Mouse (Mus musculus) E14TG2a.4 (cell line): Measurements from ENCODE around the gene Col6a2.

Experiments
- H3K27me3 ChIP-seq: 2 replicates; pipeline ENCODE4 v1.6.1; 2014; ENCODE audit warnings: low read length, control low read depth; ENCODE audit not compliant: insufficient read depth
- H3K36me3 ChIP-seq: 2 replicates; pipeline ENCODE4 v1.6.1; 2014; ENCODE audit warnings: low read length, control low read depth; ENCODE audit not compliant: insufficient read depth
- H3K4me1 ChIP-seq: replicated peaks from 2 replicates; pipeline ENCODE4 v1.6.1; 2014; ENCODE audit warnings: low read depth, low read length, control low read depth
- H3K4me3 ChIP-seq: replicated peaks from 2 replicates; pipeline ENCODE4 v1.5.1; 2014; ENCODE audit warnings: mild to moderate bottlenecking, low read length
- H3K9me3 ChIP-seq: 2 replicates; pipeline ENCODE4 v1.6.1; 2014; ENCODE audit warnings: low read length, control low read depth
- CTCF ChIP-seq: conservative IDR thresholded peaks from 2 replicates; pipeline ENCODE4 v1.5.1; 2014; ENCODE audit warnings: low read length
- NANOG ChIP-seq: IDR thresholded peaks from 2 replicates; pipeline ENCODE4 v1.6.1; 2014; ENCODE audit warnings: borderline replicate concordance, low read length, mixed read lengths
- POU5F1 ChIP-seq: IDR thresholded peaks from 2 replicates; pipeline ENCODE4 v1.6.1; 2014; ENCODE audit warnings: low read length, borderline replicate concordance

Col6a2 gene

DNA sequence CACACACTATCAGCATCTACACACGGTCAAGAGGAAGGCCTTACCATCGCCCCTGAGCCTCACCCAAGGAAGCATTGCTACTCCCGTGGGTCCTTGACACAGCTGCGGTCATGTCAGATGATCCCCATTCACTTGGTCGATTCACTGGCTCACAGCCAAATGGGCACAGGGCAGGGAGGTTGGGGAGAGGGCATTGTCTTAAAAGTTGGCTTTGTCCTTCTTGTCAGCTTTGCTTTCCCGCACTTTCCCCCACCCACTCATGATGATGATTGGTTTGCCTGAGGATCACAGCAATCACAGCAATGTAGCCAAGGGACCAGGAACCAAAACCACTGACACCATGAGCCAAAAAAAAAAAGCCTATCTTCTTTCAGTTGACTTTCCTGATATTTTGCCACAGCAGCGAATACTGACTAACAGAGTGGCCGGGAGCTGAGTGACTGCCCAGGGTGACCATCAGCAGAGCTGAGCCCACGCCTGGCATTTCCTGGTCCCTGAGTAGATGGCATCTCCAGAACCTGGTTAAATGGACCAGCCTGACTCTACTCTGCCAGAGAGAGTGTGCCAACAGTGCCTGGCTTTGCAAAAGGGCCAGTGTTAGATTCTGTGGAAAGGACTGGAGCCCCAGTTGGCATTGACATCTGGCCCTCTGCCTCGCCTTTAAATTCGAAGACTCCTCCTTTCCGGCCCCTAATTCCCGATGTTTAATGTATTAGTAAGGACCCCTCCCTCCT is 18.6 kb upstream of the Col6a2 start:
- Histone ChIP-seq H3K4me3 (no peak overlapping the region), H3K27me3 (no peaks in the 10 kb centered on the region), H3K36me3 (no peaks in the 10 kb centered on the region), H3K4me1 (no peaks in the 10 kb centered on the region), H3K9me3 (no peaks in the 10 kb centered on the region)
- TF ChIP-seq NANOG (no peak), CTCF (no peak), POU5F1 (no peak)

DNA sequence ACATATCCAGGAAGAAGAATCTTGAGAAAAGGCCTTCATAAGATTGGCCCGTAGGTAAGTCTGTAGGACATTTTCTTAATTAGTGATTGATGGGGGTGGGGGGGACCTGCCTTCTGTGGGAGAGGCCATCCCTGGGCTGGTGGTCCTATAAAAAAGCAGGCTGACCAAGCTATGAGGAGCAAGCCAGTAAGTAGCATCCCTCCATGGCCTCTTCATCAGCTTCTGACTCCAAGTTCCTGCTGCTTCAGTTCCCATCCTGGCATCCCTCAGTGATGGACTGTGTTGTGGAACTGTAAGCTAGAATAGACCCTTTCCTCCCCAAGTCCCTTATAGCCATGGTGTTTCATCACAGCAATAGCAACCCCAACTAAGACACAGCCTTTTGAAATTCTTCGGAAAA is 16.5 kb upstream of the Col6a2 start:
- Histone ChIP-seq H3K9me3 (no peaks in the 10 kb centered on the region), H3K4me1 (no peaks in the 10 kb centered on the region), H3K36me3 (no peaks in the 10 kb centered on the region), H3K27me3 (no peaks in the 10 kb centered on the region), H3K4me3 (no peak overlapping the region)
- no peak for TF ChIP-seq NANOG
- no peak for TF ChIP-seq POU5F1
- no peak for TF ChIP-seq CTCF

DNA sequence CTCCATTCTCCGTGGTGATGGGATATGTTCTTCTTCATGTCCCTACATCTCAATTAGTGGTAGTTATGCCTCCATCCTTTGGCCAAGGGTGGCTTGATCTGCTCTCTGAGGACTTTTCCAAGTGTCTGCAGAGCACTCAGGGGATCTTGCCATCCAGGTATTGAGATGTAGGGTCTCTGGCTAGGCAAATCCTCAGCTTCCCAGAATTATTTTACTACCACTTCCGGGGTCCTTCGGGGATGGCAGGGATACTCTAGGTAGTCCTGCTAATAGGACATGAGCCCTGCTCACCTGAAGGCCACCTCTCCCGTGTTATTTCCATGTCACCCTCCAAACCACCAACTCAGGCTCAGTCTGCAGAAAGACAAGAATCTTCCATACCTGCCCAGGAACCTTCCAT is 13.2 kb upstream of the Col6a2 start:
- no peaks in the 10 kb centered on the region for H3K27me3 ChIP-seq

DNA sequence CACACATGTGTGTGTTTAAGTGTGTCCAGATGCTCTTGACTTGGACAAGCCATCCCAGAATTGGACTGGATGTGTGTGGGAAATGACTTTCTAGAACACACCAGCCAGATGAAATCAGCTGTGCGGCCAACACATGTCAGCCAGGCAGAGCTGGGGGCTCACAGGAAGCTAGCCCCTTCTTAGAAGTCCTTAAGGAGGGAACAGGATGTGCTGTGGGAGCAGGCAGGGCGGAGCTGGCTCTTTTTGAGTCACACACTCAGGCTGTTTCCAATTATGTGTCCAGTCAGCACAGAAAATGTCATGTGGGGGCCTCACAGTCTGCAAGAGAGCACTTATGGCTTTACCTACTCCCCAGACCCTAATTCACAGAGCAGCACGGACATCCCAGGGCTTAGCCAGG is 12.6 kb upstream of the Col6a2 start:
- no peaks in the 10 kb centered on the region for H3K9me3 ChIP-seq
- H3K27me3 ChIP-seq = no peaks in the 10 kb centered on the region
- no peak overlapping the region for H3K4me3 ChIP-seq
- no peaks in the 10 kb centered on the region for H3K4me1 ChIP-seq
- TF ChIP-seq CTCF (no peak), NANOG (no peak), POU5F1 (no peak)
- H3K36me3 ChIP-seq = no peaks in the 10 kb centered on the region

More for the DNA sequence above, 13.2 kb upstream of the Col6a2 start:
- Histone ChIP-seq H3K4me3 (no peak overlapping the region), H3K4me1 (no peaks in the 10 kb centered on the region), H3K36me3 (no peaks in the 10 kb centered on the region), H3K9me3 (no peaks in the 10 kb centered on the region)
- no peak for TF ChIP-seq POU5F1
- no peak for TF ChIP-seq NANOG
- TF ChIP-seq CTCF = no peak

DNA sequence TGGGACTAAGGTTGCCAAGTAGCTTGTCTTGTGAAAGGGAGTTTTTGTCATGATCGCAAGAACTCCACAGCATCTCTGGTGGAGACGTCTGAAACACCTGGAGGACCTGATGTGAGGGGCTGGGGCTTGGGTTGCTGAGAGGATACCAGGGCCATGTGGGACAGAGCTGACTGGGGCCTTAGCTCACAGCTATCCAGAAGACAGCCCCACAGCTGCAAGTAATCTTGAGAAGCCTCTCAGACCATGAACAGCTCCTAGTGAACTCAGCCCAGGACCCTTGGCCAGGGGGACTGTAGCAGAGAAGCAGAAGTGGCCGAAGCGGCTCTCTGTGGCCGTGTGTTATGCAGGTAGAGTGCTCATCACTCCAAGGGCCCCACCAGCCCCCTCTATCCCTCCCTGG is 11.2 kb upstream of the Col6a2 start:
- no peaks in the 10 kb centered on the region for H3K9me3 ChIP-seq
- H3K27me3 ChIP-seq = no peaks in the 10 kb centered on the region
- H3K4me3 ChIP-seq = no peak overlapping the region
- TF ChIP-seq NANOG (no peak), CTCF (no peak), POU5F1 (no peak)
- H3K36me3 ChIP-seq = no peaks in the 10 kb centered on the region
- no peaks in the 10 kb centered on the region for H3K4me1 ChIP-seq

DNA sequence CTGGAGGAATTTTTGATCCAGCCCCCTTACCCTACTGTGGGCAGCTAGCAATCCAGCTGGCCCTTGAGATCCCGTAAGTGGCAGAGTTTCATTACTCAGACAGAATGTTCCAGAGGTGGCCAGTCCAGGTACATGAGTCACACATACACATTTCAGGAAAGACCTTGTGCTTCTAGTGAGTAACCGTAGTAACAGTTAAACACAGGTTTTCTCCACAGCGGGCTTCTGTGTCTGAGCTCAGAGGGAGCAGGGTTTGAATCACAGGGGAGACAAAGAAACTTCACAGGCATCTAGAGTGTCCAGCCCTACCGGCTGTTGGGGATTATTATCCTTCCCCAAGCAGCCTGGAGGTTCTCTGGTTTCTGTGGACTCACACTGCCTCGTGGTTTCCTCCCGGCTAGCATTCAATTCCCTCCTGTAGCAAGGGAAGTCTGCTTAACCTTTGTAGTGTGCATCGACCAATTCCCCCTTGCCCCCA is 10.7 kb upstream of the Col6a2 start:
- Histone ChIP-seq H3K4me3 (no peak overlapping the region), H3K36me3 (no peaks in the 10 kb centered on the region), H3K4me1 (no peaks in the 10 kb centered on the region), H3K9me3 (no peaks in the 10 kb centered on the region), H3K27me3 (no peaks in the 10 kb centered on the region)
- TF ChIP-seq CTCF = no peak
- no peak for TF ChIP-seq NANOG
- TF ChIP-seq POU5F1 = no peak

DNA sequence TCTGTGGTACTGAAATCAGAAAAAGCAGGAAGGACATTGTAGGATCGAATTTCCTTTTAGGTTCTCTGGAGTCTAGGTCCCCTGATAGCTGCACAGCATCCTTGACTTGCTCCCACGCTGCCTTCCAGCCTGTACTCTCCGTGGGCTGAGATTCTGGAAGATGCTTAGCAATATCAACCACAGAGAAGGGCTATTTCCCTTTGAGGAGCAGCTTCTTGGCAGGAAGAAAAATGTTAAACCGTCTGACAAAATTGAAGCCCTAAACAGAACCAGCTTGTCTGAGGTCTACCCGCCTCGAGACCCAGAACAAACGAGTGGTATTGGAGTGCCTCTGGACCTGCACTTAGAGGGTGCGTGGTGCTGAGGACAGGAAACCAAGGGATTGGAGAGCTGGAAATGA is 9.2 kb upstream of the Col6a2 start:
- H3K9me3 ChIP-seq = no peaks in the 10 kb centered on the region
- TF ChIP-seq CTCF = no peak
- TF ChIP-seq POU5F1 = no peak
- TF ChIP-seq NANOG = no peak
- H3K4me3 ChIP-seq = no peak overlapping the region
- H3K36me3 ChIP-seq = no peaks in the 10 kb centered on the region
- no peaks in the 10 kb centered on the region; the same call in 1 of the 2 replicates for H3K27me3 ChIP-seq
- no peaks in the 10 kb centered on the region for H3K4me1 ChIP-seq

DNA sequence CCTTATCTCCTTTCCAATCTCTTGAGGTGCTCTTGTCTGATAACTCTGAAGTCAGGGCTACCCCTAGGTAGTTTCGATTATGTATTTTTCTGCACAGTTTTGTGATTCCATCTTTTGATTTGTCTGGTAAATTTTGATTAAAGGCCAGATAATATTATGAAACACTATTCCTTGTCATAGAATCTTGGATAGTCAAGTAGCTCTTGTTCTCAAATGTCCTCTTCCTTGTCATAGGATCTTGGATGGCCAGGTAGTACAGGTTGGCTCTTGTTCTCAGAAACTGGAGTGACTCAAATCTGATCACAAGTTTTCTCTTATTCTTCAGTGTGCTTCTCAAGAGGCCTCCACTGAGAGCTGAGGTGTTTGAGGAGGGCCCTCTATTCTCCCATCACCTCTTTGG is 7.2 kb upstream of the Col6a2 start:
- no peaks in the 10 kb centered on the region; the same call in 1 of the 2 replicates for H3K27me3 ChIP-seq
- no peaks in the 10 kb centered on the region for H3K9me3 ChIP-seq
- TF ChIP-seq CTCF (no peak), NANOG (no peak), POU5F1 (no peak)
- no peak overlapping the region for H3K4me3 ChIP-seq
- no peaks in the 10 kb centered on the region for H3K36me3 ChIP-seq
- no peaks in the 10 kb centered on the region for H3K4me1 ChIP-seq

DNA sequence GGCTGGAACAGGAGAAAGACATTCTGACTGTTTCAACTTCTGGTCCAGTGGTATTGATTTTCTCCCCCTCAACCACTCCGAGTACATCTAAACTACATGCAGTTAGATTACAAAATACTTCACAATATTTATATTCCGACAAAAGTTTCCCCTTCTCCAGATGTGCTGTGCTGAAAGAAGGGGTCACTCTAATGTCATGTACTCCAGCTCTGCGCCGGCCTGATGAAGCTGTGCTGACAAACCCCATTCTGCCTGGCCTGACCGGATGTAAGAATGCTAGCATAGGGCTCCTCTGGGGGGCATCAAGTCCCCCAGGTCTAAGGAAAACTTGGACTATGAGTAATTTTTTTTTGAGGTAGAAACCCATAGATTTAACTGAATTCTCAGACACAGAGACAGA is 4.3 kb upstream of the Col6a2 start:
- Histone ChIP-seq H3K36me3 (no peaks in the 10 kb centered on the region), H3K27me3 (peaks cover 20% of the 10 kb centered on the region), H3K4me1 (peaks cover 8% of the 10 kb centered on the region), H3K4me3 (no peak overlapping the region), H3K9me3 (no peaks in the 10 kb centered on the region)
- TF ChIP-seq POU5F1 = no peak
- TF ChIP-seq NANOG = no peak
- no peak for TF ChIP-seq CTCF
